Comparison of ENCODE assay signal across 20 mouse cellular contexts in the genomic region with DNA sequence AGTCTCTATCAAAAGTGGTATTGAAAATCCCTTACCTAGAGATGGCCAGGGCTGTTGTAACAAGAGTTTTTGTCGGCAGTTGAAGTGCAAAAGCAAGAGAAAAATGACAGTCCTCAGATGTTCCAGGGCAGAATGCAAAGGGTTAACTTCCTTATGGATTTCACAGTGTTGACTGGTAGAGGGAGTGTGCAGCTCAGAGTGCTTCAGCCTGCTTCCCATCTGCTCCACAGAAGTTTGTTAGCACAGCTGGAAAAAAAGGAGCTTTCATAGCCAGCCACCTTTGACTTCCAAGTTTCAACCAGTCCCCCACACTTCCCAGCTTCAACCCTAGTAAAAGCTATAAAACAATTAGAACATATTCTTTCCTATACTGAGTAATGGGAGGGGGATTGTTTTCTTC.
DNase-seq lines count a peak whose midpoint lies in the region; ATAC-seq and TF ChIP-seq lines count a peak whose summit lies in the region.
"Had no signal": no experiment of that assay in that cellular context is flagged by ENCODE, and none has a peak within 500 bp of the region (broad histone marks: within the 10 kb centered on the region; RNA-seq: fewer than 3 reads in every experiment).

No protein-coding gene starts in this region.

- H3K9me3 ChIP-seq in kidney, embryonic 14.5 days (ENCODE audit: control insufficient read depth, low read length), result no peaks in the 10 kb centered on the region
- H3K9me3 ChIP-seq in neural tube, embryonic 15.5 days (replicated peaks), result no peaks in the 10 kb centered on the region
- H3K9me3 ChIP-seq in neural tube, embryonic 11.5 days (ENCODE audit: control insufficient read depth, low read length), result no peaks in the 10 kb centered on the region
- no peaks in the 10 kb centered on the region for H3K9me3 ChIP-seq in liver, postnatal 0 days (ENCODE audit: low read length)
- H3K9me3 ChIP-seq: embryonic facial prominence, embryonic 15.5 days; forebrain, embryonic 15.5 days; lung, embryonic 15.5 days; midbrain, embryonic 12.5 days; neural tube, embryonic 12.5 days had no signal

- no peak overlapping the region for H3K4me2 ChIP-seq in kidney, embryonic 14.5 days (replicated peaks; ENCODE audit: low read depth, low read length)
- no peak overlapping the region for H3K4me2 ChIP-seq in neural tube, embryonic 15.5 days
- no peak overlapping the region for H3K4me2 ChIP-seq in neural tube, embryonic 11.5 days (ENCODE audit: low read depth)
- H3K4me2 ChIP-seq in liver, postnatal 0 days (ENCODE audit: low read depth, low read length), result no peak overlapping the region
- H3K4me2 ChIP-seq: embryonic facial prominence, embryonic 15.5 days; forebrain, embryonic 15.5 days; lung, embryonic 15.5 days; midbrain, embryonic 12.5 days; neural tube, embryonic 12.5 days had no signal

- H3K4me3 ChIP-seq in kidney, embryonic 14.5 days (ENCODE audit: low read length), result no peak overlapping the region
- H3K4me3 ChIP-seq in neural tube, embryonic 15.5 days (replicated peaks), result no peak overlapping the region
- no peak overlapping the region for H3K4me3 ChIP-seq in neural tube, embryonic 11.5 days (ENCODE audit: low read depth, low read length)
- H3K4me3 ChIP-seq in liver, postnatal 0 days (ENCODE audit: low read depth, low read length), result no peak overlapping the region
- H3K4me3 ChIP-seq: embryonic facial prominence, embryonic 15.5 days; forebrain, embryonic 15.5 days; lung, embryonic 15.5 days; midbrain, embryonic 12.5 days; neural tube, embryonic 12.5 days had no signal

- no peak overlapping the region for H3K9ac ChIP-seq in kidney, embryonic 14.5 days (ENCODE audit: low read depth, low read length)
- no peak overlapping the region for H3K9ac ChIP-seq in neural tube, embryonic 15.5 days (replicated peaks)
- no peak overlapping the region for H3K9ac ChIP-seq in neural tube, embryonic 11.5 days (ENCODE audit: low read length)
- H3K9ac ChIP-seq in liver, postnatal 0 days (replicated peaks), result no peak overlapping the region
- H3K9ac ChIP-seq: embryonic facial prominence, embryonic 15.5 days; forebrain, embryonic 15.5 days; lung, embryonic 15.5 days; midbrain, embryonic 12.5 days; neural tube, embryonic 12.5 days had no signal

- no peaks in the 10 kb centered on the region for H3K36me3 ChIP-seq in kidney, embryonic 14.5 days (ENCODE audit: control insufficient read depth, insufficient read depth, low read length)
- H3K36me3 ChIP-seq in neural tube, embryonic 15.5 days, result no peaks in the 10 kb centered on the region
- no peaks in the 10 kb centered on the region for H3K36me3 ChIP-seq in neural tube, embryonic 11.5 days (ENCODE audit: control insufficient read depth, insufficient read depth, low read length)
- H3K36me3 ChIP-seq in liver, postnatal 0 days (replicated peaks; ENCODE audit: insufficient read depth, low read length), result no peaks in the 10 kb centered on the region
- H3K36me3 ChIP-seq: embryonic facial prominence, embryonic 15.5 days; forebrain, embryonic 15.5 days; lung, embryonic 15.5 days; midbrain, embryonic 12.5 days; neural tube, embryonic 12.5 days had no signal

- WGBS in kidney, embryonic 14.5 days, result 31% methylated on average over 1 of the region's 1 CpGs
- 67% methylated on average over 1 of the region's 1 CpGs for WGBS in neural tube, embryonic 15.5 days
- WGBS in neural tube, embryonic 11.5 days, result 71% methylated on average over 1 of the region's 1 CpGs
- 63% methylated on average over 1 of the region's 1 CpGs for WGBS in liver, postnatal 0 days (ENCODE audit: insufficient replicate concordance)

- intact Hi-C loops in left cerebral cortex, postnatal 4 days (cut with DNase I), result no loop called here

- no peaks in the 10 kb centered on the region for H3K27me3 ChIP-seq in kidney, embryonic 14.5 days (ENCODE audit: control insufficient read depth, insufficient read depth, low read length)
- H3K27me3 ChIP-seq in neural tube, embryonic 15.5 days (replicated peaks), result no peaks in the 10 kb centered on the region
- no peaks in the 10 kb centered on the region for H3K27me3 ChIP-seq in neural tube, embryonic 11.5 days (ENCODE audit: control insufficient read depth, insufficient read depth, low read length)
- no peaks in the 10 kb centered on the region for H3K27me3 ChIP-seq in liver, postnatal 0 days (ENCODE audit: insufficient read depth, low read length)
- H3K27me3 ChIP-seq: embryonic facial prominence, embryonic 15.5 days; forebrain, embryonic 15.5 days; lung, embryonic 15.5 days; midbrain, embryonic 12.5 days; neural tube, embryonic 12.5 days had no signal

- no peak for DNase-seq in kidney, adult 18-20 months
- peak; percentile 24 for DNase-seq in neural tube, embryonic 10.5 days (ENCODE audit: extremely low spot score, low spot score)
- DNase-seq in forelimb bud, embryonic 11.5 days (ENCODE audit: low read depth, low spot score), result peak; percentile 74
- peak; percentile 16 for DNase-seq in neural tube, embryonic 11.5 days (ENCODE audit: low spot score)
- no peak for DNase-seq in liver, postnatal 0 days
- no peak for DNase-seq in left cerebral cortex, postnatal 4 days
- DNase-seq: adrenal gland, postnatal 10 days; B cell, adult 2 months; cerebellum, adult 9-10 months; heart, postnatal 36 days; kidney, adult 2 months; layer of hippocampus, postnatal 36 days; liver had no signal

- no peak overlapping the region for H3K27ac ChIP-seq in kidney, embryonic 14.5 days (ENCODE audit: low read depth, low read length)
- H3K27ac ChIP-seq in neural tube, embryonic 15.5 days (replicated peaks), result no peak overlapping the region
- no peak overlapping the region for H3K27ac ChIP-seq in neural tube, embryonic 11.5 days (ENCODE audit: low read depth, low read length)
- no peak overlapping the region for H3K27ac ChIP-seq in liver, postnatal 0 days (ENCODE audit: low read depth)
- H3K27ac ChIP-seq: embryonic facial prominence, embryonic 15.5 days; forebrain, embryonic 15.5 days; lung, embryonic 15.5 days; midbrain, embryonic 12.5 days; neural tube, embryonic 12.5 days had no signal

- TF ChIP-seq EP300 in liver, postnatal 0 days (IDR thresholded peaks at IDR 0.05; ENCODE audit: low read depth), result no peak

- no peaks in the 10 kb centered on the region for H3K4me1 ChIP-seq in kidney, embryonic 14.5 days (ENCODE audit: control insufficient read depth, insufficient read depth, low read length)
- H3K4me1 ChIP-seq in neural tube, embryonic 15.5 days, result no peaks in the 10 kb centered on the region
- no peaks in the 10 kb centered on the region for H3K4me1 ChIP-seq in neural tube, embryonic 11.5 days (ENCODE audit: control insufficient read depth, insufficient read depth, low read length)
- H3K4me1 ChIP-seq in liver, postnatal 0 days (ENCODE audit: insufficient read depth), result no peaks in the 10 kb centered on the region
- H3K4me1 ChIP-seq: embryonic facial prominence, embryonic 15.5 days; forebrain, embryonic 15.5 days; lung, embryonic 15.5 days; midbrain, embryonic 12.5 days; neural tube, embryonic 12.5 days had no signal

- no peak for TF ChIP-seq CTCF in liver, postnatal 0 days (IDR thresholded peaks at IDR 0.05; ENCODE audit: low read depth)

- ATAC-seq in kidney, embryonic 14.5 days (ENCODE audit: low FRiP score, low TSS enrichment), result peak; percentile 86; the same call in 1 of the 2 replicates
- no peak for ATAC-seq in neural tube, embryonic 15.5 days (ENCODE audit: low FRiP score)
- ATAC-seq in neural tube, embryonic 11.5 days (ENCODE audit: insufficient read depth, low FRiP score, low TSS enrichment), result no peak
- no peak for ATAC-seq in liver, postnatal 0 days
- ATAC-seq: forebrain, embryonic 15.5 days had no signal

Comparison
In these comparisons a context has a peak if more than half of its experiments do, and no peak if none do; other contexts are left out.
1. DNase-seq: peak in neural tube, embryonic 10.5 days (single experiment), forelimb bud, embryonic 11.5 days (single experiment) and neural tube, embryonic 11.5 days (single experiment); none in kidney, adult 18-20 months (single experiment), liver, postnatal 0 days (single experiment) and left cerebral cortex, postnatal 4 days (single experiment).